Comparison of ENCODE assay signal across 8 mouse cellular contexts in genomic region chr14:20733041-20733951, GRCm38 (mm10). TPM values are rescaled to one million over a fixed set of nuclear protein-coding genes. Genes with fewer than 3 reads are reported as not detected.
DNase-seq lines count a peak whose midpoint lies in the region; ATAC-seq and TF ChIP-seq lines count a peak whose summit lies in the region.

No protein-coding gene starts in this region.

- H3K4me3 ChIP-seq in lung, embryonic 14.5 days (ENCODE audit: low read depth, low read length): peak overlapping the region; percentile 85
- H3K4me3 ChIP-seq in hindbrain, embryonic 10.5 days: peak overlapping the region; percentile 93

- H3K4me1 ChIP-seq in lung, embryonic 14.5 days (ENCODE audit: insufficient read depth): peaks cover 4% of the 10 kb centered on the region; the same call in 1 of the 2 replicates
- peaks cover 27% of the 10 kb centered on the region for H3K4me1 ChIP-seq in hindbrain, embryonic 10.5 days (replicated peaks)

- no peak for DNase-seq in lung, embryonic 14.5 days
- no peak for DNase-seq in lung, postnatal 4 days
- peak; percentile 68 for DNase-seq in c-Kit-positive CD71-positive TER-119-negative erythroid progenitor cells, embryonic 14.5 days (ENCODE audit: low read depth)
- no peak for DNase-seq in hindbrain, embryonic 10.5 days (ENCODE audit: low spot score)
- peak; percentile 31 for DNase-seq in lung, postnatal 36 days
- no peak for DNase-seq in right cerebral cortex, postnatal 14 days
- no peak for DNase-seq in right cerebral cortex, adult 2 months (ENCODE audit: low spot score in 2 of 2)
- no peak for DNase-seq in layer of hippocampus, adult 11-12 months (ENCODE audit: low spot score)

- H3K36me3 ChIP-seq in lung, embryonic 14.5 days (ENCODE audit: insufficient read depth): peaks cover 70% of the 10 kb centered on the region
- peaks cover 75% of the 10 kb centered on the region for H3K36me3 ChIP-seq in hindbrain, embryonic 10.5 days

- 40% methylated on average over 12 of the region's 12 CpGs for WGBS in lung, embryonic 14.5 days
- WGBS in hindbrain, embryonic 10.5 days: 53% methylated on average over 12 of the region's 12 CpGs

- ATAC-seq in lung, embryonic 14.5 days (ENCODE audit: insufficient read depth): no peak

- peak overlapping the region; percentile 88 for H3K9ac ChIP-seq in lung, embryonic 14.5 days

- peak overlapping the region; percentile 89 for H3K27ac ChIP-seq in lung, embryonic 14.5 days (ENCODE audit: low read depth)
- peak overlapping the region; percentile 99 for H3K27ac ChIP-seq in hindbrain, embryonic 10.5 days

- no peaks in the 10 kb centered on the region for H3K27me3 ChIP-seq in lung, embryonic 14.5 days (ENCODE audit: insufficient read depth, low read length)
- H3K27me3 ChIP-seq in hindbrain, embryonic 10.5 days (ENCODE audit: insufficient read depth, poor library complexity, severe bottlenecking): no peaks in the 10 kb centered on the region

- TF ChIP-seq CTCF in lung, embryonic 14.5 days (IDR thresholded peaks at IDR 0.05; ENCODE audit: low read depth): no peak

- H3K4me2 ChIP-seq in lung, embryonic 14.5 days: peak overlapping the region; percentile 65

- no peaks in the 10 kb centered on the region for H3K9me3 ChIP-seq in lung, embryonic 14.5 days (ENCODE audit: low read depth, low read length)
- no peaks in the 10 kb centered on the region for H3K9me3 ChIP-seq in hindbrain, embryonic 10.5 days

RNA-seq across cellular contexts. Expression of gene Ndst2, which starts 1.1 kb away (rescaled TPM):
- polyA plus RNA-seq in lung, embryonic 14.5 days (2014; fragmentation: Nextera tagmentation; extraction: Ambion mirVana): 32.4 and 35.6 TPM in 2 replicates
- polyA plus RNA-seq in hindbrain, embryonic 10.5 days (2016; fragmentation: Nextera tagmentation; extraction: Ambion mirVana): 23.3 and 28.3 TPM in 2 replicates

RNA-seq across cellular contexts. Expression of gene Zswim8, which starts 25.9 kb away (rescaled TPM):
- polyA plus RNA-seq in lung, embryonic 14.5 days (2014; fragmentation: Nextera tagmentation; extraction: Ambion mirVana): 29.9 and 37.3 TPM in 2 replicates
- 32.5 and 40.3 TPM in 2 replicates for polyA plus RNA-seq in hindbrain, embryonic 10.5 days (2016; fragmentation: Nextera tagmentation; extraction: Ambion mirVana)

RNA-seq across cellular contexts. Expression of gene Chchd1, which starts 30.5 kb away (rescaled TPM):
- polyA plus RNA-seq in lung, embryonic 14.5 days (2014; fragmentation: Nextera tagmentation; extraction: Ambion mirVana): 224 and 227 TPM in 2 replicates
- 250 and 263 TPM in 2 replicates for polyA plus RNA-seq in hindbrain, embryonic 10.5 days (2016; fragmentation: Nextera tagmentation; extraction: Ambion mirVana)

RNA-seq across cellular contexts. Expression of gene Fut11, which starts 38.5 kb away (rescaled TPM):
- polyA plus RNA-seq in lung, embryonic 14.5 days (2014; fragmentation: Nextera tagmentation; extraction: Ambion mirVana): 29.2 and 30.2 TPM in 2 replicates
- 20.1 and 20.7 TPM in 2 replicates for polyA plus RNA-seq in hindbrain, embryonic 10.5 days (2016; fragmentation: Nextera tagmentation; extraction: Ambion mirVana)

RNA-seq across cellular contexts. Expression of gene Sec24c, which starts 59.2 kb away (rescaled TPM):
- 96.0 and 100 TPM in 2 replicates for polyA plus RNA-seq in lung, embryonic 14.5 days (2014; fragmentation: Nextera tagmentation; extraction: Ambion mirVana)
- polyA plus RNA-seq in hindbrain, embryonic 10.5 days (2016; fragmentation: Nextera tagmentation; extraction: Ambion mirVana): 111 and 112 TPM in 2 replicates

Comparison
In these comparisons a context has a peak if more than half of its experiments do, and no peak if none do; other contexts are left out.
1. DNase-seq: peak in c-Kit-positive CD71-positive TER-119-negative erythroid progenitor cells, embryonic 14.5 days (single experiment) and lung, postnatal 36 days (single experiment); none in lung, embryonic 14.5 days (single experiment), lung, postnatal 4 days (0 of 2), hindbrain, embryonic 10.5 days (single experiment), right cerebral cortex, postnatal 14 days (single experiment), right cerebral cortex, adult 2 months (0 of 2) and layer of hippocampus, adult 11-12 months (single experiment).